Mouse (Mus musculus) heart, embryonic 13.5 days (tissue): ENCODE measurements around the gene Reck. TPM values are rescaled to one million over a fixed set of nuclear protein-coding genes. Genes with fewer than 3 reads are reported as not detected.

Experiments
- ATAC-seq: fragments of 200-750 bp; cut with Nextera tagmentation; 2 replicates; pipeline ENCODE4 v1.8.0; 2017; ENCODE audit warnings: moderate TSS enrichment; ENCODE audit not compliant: insufficient number of reproducible peaks, low FRiP score, low TSS enrichment; ENCODE audit errors: extremely low read depth
- H3K27ac ChIP-seq: fragments of 300-500 bp; sonication (generic); replicated peaks from 2 replicates; pipeline ENCODE4 v1.5.1; 2015; ENCODE audit warnings: moderate library complexity, mild to moderate bottlenecking, inconsistent platforms
- H3K27me3 ChIP-seq: fragments of 300-500 bp; sonication (generic); replicated peaks from 2 replicates; pipeline ENCODE4 v1.6.1; 2015; ENCODE audit warnings: mild to moderate bottlenecking, inconsistent platforms
- H3K36me3 ChIP-seq: fragments of 300-500 bp; sonication (generic); 2 replicates; pipeline ENCODE4 v1.6.1; 2015; ENCODE audit warnings: mild to moderate bottlenecking, inconsistent platforms
- H3K4me1 ChIP-seq: fragments of 300-500 bp; sonication (generic); 2 replicates; pipeline ENCODE4 v1.6.1; 2015; ENCODE audit warnings: inconsistent platforms
- H3K4me2 ChIP-seq: fragments of 300-500 bp; sonication (generic); 2 replicates; pipeline ENCODE4 v1.6.1; 2015; ENCODE audit warnings: inconsistent platforms, mild to moderate bottlenecking, moderate library complexity
- H3K4me3 ChIP-seq: fragments of 300-500 bp; sonication (generic); 2 replicates; pipeline ENCODE4 v1.5.1; 2015; ENCODE audit warnings: moderate library complexity, mild to moderate bottlenecking, inconsistent platforms
- H3K9ac ChIP-seq: fragments of 300-500 bp; sonication (generic); 2 replicates; pipeline ENCODE4 v1.6.1; 2015; ENCODE audit warnings: inconsistent platforms, mild to moderate bottlenecking, moderate library complexity
- H3K9me3 ChIP-seq: fragments of 300-500 bp; sonication (generic); 2 replicates; pipeline ENCODE4 v1.6.1; 2016; ENCODE audit warnings: inconsistent platforms
- WGBS: fragments of 180-500 bp; shearing (Covaris S2); methylation state at CpG from one replicate; pipeline ENCODE4 v1.1.7; 2015; ENCODE audit warnings: mixed read lengths; 5-methylcytosine and 5-hydroxymethylcytosine counted together
- polyA plus RNA-seq: library from polyadenylated mRNA; unstranded; fragments of >200 nt; fragmentation: Nextera tagmentation; extraction: Ambion mirVana; gene quantifications from 2 replicates; pipeline ENCODE4 v1.2.1, GENCODE M21; 2015

Gene Reck
- polyA plus RNA-seq, 1 experiment from 2014 or later: 13.4 TPM

- WGBS: 61% methylated on average over 4 of the region's 4 CpGs
- H3K36me3 ChIP-seq: no peaks in the 10 kb centered on the region
Observed at GRCm38 (mm10) chr4:43863298-43863697, 12.0 kb upstream of the Reck start.

GRCm38 (mm10) chr4:43869821-43870220, 5.5 kb upstream of the Reck start:
- Histone ChIP-seq H3K9me3 (peaks cover 7% of the 10 kb centered on the region; the same call in 1 of the 2 replicates), H3K4me2 (no peak overlapping the region), H3K27me3 (no peaks in the 10 kb centered on the region), H3K4me3 (no peak overlapping the region), H3K4me1 (peaks cover 3% of the 10 kb centered on the region), H3K9ac (no peak overlapping the region), H3K36me3 (no peaks in the 10 kb centered on the region), H3K27ac (no peak overlapping the region)
- WGBS: 83% methylated on average over 10 of the region's 10 CpGs
- no peak for ATAC-seq

More at GRCm38 (mm10) chr4:43863298-43863697, 12.0 kb upstream of the Reck start:
- Histone ChIP-seq H3K4me3 (no peak overlapping the region), H3K9me3 (no peaks in the 10 kb centered on the region), H3K4me2 (no peak overlapping the region), H3K27me3 (no peaks in the 10 kb centered on the region), H3K9ac (no peak overlapping the region), H3K4me1 (peaks cover 10% of the 10 kb centered on the region), H3K27ac (no peak overlapping the region)
- ATAC-seq: no peak

GRCm38 (mm10) chr4:43874501-43874900, 829 bp upstream of the Reck start:
- peak overlapping the region; percentile 95 for H3K4me2 ChIP-seq
- 42% methylated on average over 7 of the region's 7 CpGs for WGBS
- H3K27ac ChIP-seq: no peak overlapping the region
- peaks cover 40% of the 10 kb centered on the region for H3K4me1 ChIP-seq
- no peaks in the 10 kb centered on the region for H3K27me3 ChIP-seq
- H3K9ac ChIP-seq: peak overlapping the region; percentile 88
- no peaks in the 10 kb centered on the region for H3K36me3 ChIP-seq
- H3K9me3 ChIP-seq: no peaks in the 10 kb centered on the region
- H3K4me3 ChIP-seq: peak overlapping the region; percentile 92
- ATAC-seq: no peak

- no peaks in the 10 kb centered on the region for H3K27me3 ChIP-seq
- peak overlapping the region; percentile 92 for H3K4me3 ChIP-seq
- H3K36me3 ChIP-seq: no peaks in the 10 kb centered on the region
- under 1% methylated on average over 20 of the region's 20 CpGs for WGBS
- peak overlapping the region; percentile 88 for H3K9ac ChIP-seq
- peak overlapping the region; percentile 61 for H3K27ac ChIP-seq
- no peaks in the 10 kb centered on the region for H3K9me3 ChIP-seq
- ATAC-seq: peak; percentile 20; the same call in 1 of the 2 replicates
- H3K4me2 ChIP-seq: peak overlapping the region; percentile 95
- peaks cover 45% of the 10 kb centered on the region for H3K4me1 ChIP-seq
Observed at GRCm38 (mm10) chr4:43875919-43876411, 635 bp downstream of the Reck start.

GRCm38 (mm10) chr4:43877230-43877629, 1.9 kb downstream of the Reck start:
- no peaks in the 10 kb centered on the region for H3K9me3 ChIP-seq
- no peaks in the 10 kb centered on the region for H3K36me3 ChIP-seq
- no peak for ATAC-seq

GRCm38 (mm10) chr4:43878121-43878776, 2.9 kb downstream of the Reck start:
- Histone ChIP-seq H3K4me3 (no peak overlapping the region), H3K9ac (peak overlapping the region; percentile 19; the same call in 1 of the 2 replicates), H3K4me1 (peaks cover 48% of the 10 kb centered on the region), H3K9me3 (no peaks in the 10 kb centered on the region), H3K27me3 (no peaks in the 10 kb centered on the region), H3K27ac (peak overlapping the region; percentile 80), H3K4me2 (peak overlapping the region; percentile 12; the same call in 1 of the 2 replicates), H3K36me3 (no peaks in the 10 kb centered on the region)
- 27% methylated on average over 5 of the region's 5 CpGs for WGBS
- ATAC-seq: no peak

More at GRCm38 (mm10) chr4:43877230-43877629, 1.9 kb downstream of the Reck start:
- H3K4me1 ChIP-seq: peaks cover 45% of the 10 kb centered on the region
- no peak overlapping the region for H3K4me2 ChIP-seq
- H3K27ac ChIP-seq: no peak overlapping the region
- H3K9ac ChIP-seq: no peak overlapping the region
- H3K4me3 ChIP-seq: no peak overlapping the region
- 88% methylated on average over 1 of the region's 1 CpGs for WGBS
- no peaks in the 10 kb centered on the region for H3K27me3 ChIP-seq

GRCm38 (mm10) chr4:43879566-43879965, 4.2 kb downstream of the Reck start:
- ATAC-seq: no peak
- WGBS: 60% methylated on average over 6 of the region's 6 CpGs
- peaks cover 60% of the 10 kb centered on the region for H3K4me1 ChIP-seq
- H3K36me3 ChIP-seq: no peaks in the 10 kb centered on the region
- no peak overlapping the region for H3K4me3 ChIP-seq
- H3K4me2 ChIP-seq: no peak overlapping the region
- H3K9me3 ChIP-seq: no peaks in the 10 kb centered on the region
- H3K27me3 ChIP-seq: no peaks in the 10 kb centered on the region
- H3K27ac ChIP-seq: no peak overlapping the region
- no peak overlapping the region for H3K9ac ChIP-seq

GRCm38 (mm10) chr4:43884196-43884595, 8.9 kb downstream of the Reck start:
- peak overlapping the region; percentile 42 for H3K4me2 ChIP-seq
- no peaks in the 10 kb centered on the region for H3K9me3 ChIP-seq
- no peak for ATAC-seq
- peak overlapping the region; percentile 84 for H3K27ac ChIP-seq
- peaks cover 52% of the 10 kb centered on the region for H3K4me1 ChIP-seq
- H3K27me3 ChIP-seq: no peaks in the 10 kb centered on the region
- H3K4me3 ChIP-seq: no peak overlapping the region
- 18% methylated on average over 4 of the region's 4 CpGs for WGBS
- H3K36me3 ChIP-seq: no peaks in the 10 kb centered on the region
- H3K9ac ChIP-seq: 0 out of 2 replicates have a peak overlapping the region, but pooled peaks have one; percentile 62

- Histone ChIP-seq H3K27me3 (no peaks in the 10 kb centered on the region), H3K9ac (no peak overlapping the region), H3K9me3 (no peaks in the 10 kb centered on the region), H3K4me2 (no peak overlapping the region), H3K36me3 (peaks cover 9% of the 10 kb centered on the region), H3K4me1 (peaks cover 29% of the 10 kb centered on the region), H3K4me3 (no peak overlapping the region), H3K27ac (no peak overlapping the region)
- 83% methylated on average over 3 of the region's 3 CpGs for WGBS
- ATAC-seq: no peak
Observed at GRCm38 (mm10) chr4:43891247-43891646, 15.9 kb downstream of the Reck start.

GRCm38 (mm10) chr4:43897209-43897608, 21.9 kb downstream of the Reck start:
- Histone ChIP-seq H3K4me3 (no peak overlapping the region), H3K4me2 (no peak overlapping the region), H3K9me3 (no peaks in the 10 kb centered on the region), H3K27me3 (no peaks in the 10 kb centered on the region), H3K4me1 (peaks cover 40% of the 10 kb centered on the region), H3K27ac (no peak overlapping the region), H3K9ac (no peak overlapping the region), H3K36me3 (peaks cover 37% of the 10 kb centered on the region)
- no peak for ATAC-seq

- H3K27me3 ChIP-seq: no peaks in the 10 kb centered on the region
- H3K9ac ChIP-seq: no peak overlapping the region; the same call in 1 of the 2 replicates
- peak overlapping the region; percentile 77 for H3K27ac ChIP-seq
- ATAC-seq: no peak
- H3K4me3 ChIP-seq: no peak overlapping the region
- H3K9me3 ChIP-seq: no peaks in the 10 kb centered on the region
- WGBS: 20% methylated on average over 8 of the region's 8 CpGs
- peaks cover 28% of the 10 kb centered on the region for H3K4me1 ChIP-seq
- H3K4me2 ChIP-seq: peak overlapping the region; percentile 28
- peaks cover 47% of the 10 kb centered on the region for H3K36me3 ChIP-seq
Observed at GRCm38 (mm10) chr4:43899197-43899596, 23.9 kb downstream of the Reck start.

GRCm38 (mm10) chr4:43903690-43904089, 28.4 kb downstream of the Reck start:
- Histone ChIP-seq H3K27ac (no peak overlapping the region), H3K9ac (no peak overlapping the region), H3K9me3 (no peaks in the 10 kb centered on the region), H3K4me2 (no peak overlapping the region), H3K4me1 (peaks cover 18% of the 10 kb centered on the region), H3K36me3 (peaks cover 34% of the 10 kb centered on the region), H3K4me3 (no peak overlapping the region), H3K27me3 (no peaks in the 10 kb centered on the region)
- WGBS: 59% methylated on average over 7 of the region's 7 CpGs
- no peak for ATAC-seq
